Comparison of ENCODE assay signal across 31 mouse cellular contexts in the genomic region with DNA sequence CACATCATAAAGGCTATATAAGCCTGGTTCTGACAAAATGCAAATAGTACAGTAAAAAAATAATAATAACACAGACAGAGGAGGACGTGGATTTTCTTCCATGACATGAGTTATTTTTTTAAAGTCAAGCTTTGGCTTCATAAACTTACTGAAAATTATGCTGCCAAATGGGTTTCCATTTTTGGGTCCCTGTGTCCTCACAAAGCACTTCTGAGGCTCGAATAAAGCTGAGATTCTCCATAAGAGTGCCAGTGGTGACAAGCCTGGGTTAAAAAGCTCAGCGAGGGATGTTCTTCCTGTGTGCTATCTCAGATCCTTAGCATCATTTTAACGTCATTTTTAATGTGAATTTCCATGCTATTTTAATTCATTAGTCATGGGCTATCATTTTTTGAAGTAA.
"Had no signal": no experiment of that assay in that cellular context is flagged by ENCODE, and none has a peak within 500 bp of the region (broad histone marks: within the 10 kb centered on the region; RNA-seq: fewer than 3 reads in every experiment).

No protein-coding gene starts in this region.

- H3K4me2 ChIP-seq: limb, embryonic 12.5 days; limb, embryonic 13.5 days; limb, embryonic 15.5 days; liver, embryonic 11.5 days; liver, embryonic 12.5 days; liver, embryonic 13.5 days; liver, embryonic 15.5 days; lung, embryonic 14.5 days; lung, embryonic 15.5 days; midbrain, embryonic 12.5 days; midbrain, embryonic 13.5 days; midbrain, embryonic 15.5 days had no signal

- DNase-seq: left cerebral cortex, postnatal 4 days; liver; liver, embryonic 13.5 days; liver, postnatal 0 days; lung, adult 18-20 months; lung, adult 2 months; lung, embryonic 14.5 days; lung, postnatal 10 days; lung, postnatal 14 days; lung, postnatal 36 days; lung, postnatal 4 days; midbrain, embryonic 14.5 days had no signal

- H3K27me3 ChIP-seq: limb, embryonic 12.5 days; limb, embryonic 15.5 days; liver, embryonic 12.5 days; liver, embryonic 13.5 days; liver, embryonic 15.5 days; lung, embryonic 15.5 days; megakaryocyte, embryonic 14.5 days; midbrain, embryonic 12.5 days; midbrain, embryonic 13.5 days; midbrain, embryonic 15.5 days had no signal

- ATAC-seq: liver, embryonic 12.5 days; liver, postnatal 0 days; lung, postnatal 0 days; midbrain, embryonic 13.5 days; midbrain, embryonic 15.5 days; midbrain, embryonic 16.5 days had no signal

- H3K27ac ChIP-seq: left cerebral cortex, adult 2 months; limb, embryonic 10.5 days; limb, embryonic 12.5 days; limb, embryonic 13.5 days; limb, embryonic 15.5 days; liver, embryonic 12.5 days; liver, embryonic 13.5 days; liver, embryonic 14.5 days; liver, embryonic 15.5 days; lung, embryonic 15.5 days; macrophage; midbrain, embryonic 10.5 days; midbrain, embryonic 12.5 days; midbrain, embryonic 13.5 days; midbrain, embryonic 15.5 days had no signal

- H3K36me3 ChIP-seq: limb, embryonic 10.5 days; limb, embryonic 12.5 days; limb, embryonic 13.5 days; limb, embryonic 15.5 days; liver, embryonic 12.5 days; liver, embryonic 13.5 days; liver, embryonic 15.5 days; lung, embryonic 15.5 days; midbrain, embryonic 10.5 days; midbrain, embryonic 12.5 days; midbrain, embryonic 13.5 days; midbrain, embryonic 15.5 days had no signal

- H3K9me3 ChIP-seq: limb, embryonic 10.5 days; limb, embryonic 12.5 days; limb, embryonic 13.5 days; limb, embryonic 15.5 days; liver, embryonic 12.5 days; liver, embryonic 13.5 days; liver, embryonic 15.5 days; lung, embryonic 15.5 days; megakaryocyte, embryonic 14.5 days; midbrain, embryonic 10.5 days; midbrain, embryonic 12.5 days; midbrain, embryonic 13.5 days; midbrain, embryonic 15.5 days had no signal

- H3K4me1 ChIP-seq: limb, embryonic 10.5 days; limb, embryonic 12.5 days; limb, embryonic 13.5 days; limb, embryonic 15.5 days; liver, embryonic 12.5 days; liver, embryonic 13.5 days; liver, embryonic 15.5 days; lung, embryonic 15.5 days; megakaryocyte, embryonic 14.5 days; midbrain, embryonic 10.5 days; midbrain, embryonic 12.5 days; midbrain, embryonic 13.5 days; midbrain, embryonic 15.5 days had no signal

- H3K4me3 ChIP-seq: left cerebral cortex, adult 2 months; limb, embryonic 10.5 days; limb, embryonic 12.5 days; limb, embryonic 13.5 days; limb, embryonic 15.5 days; liver, embryonic 12.5 days; liver, embryonic 13.5 days; liver, embryonic 15.5 days; lung, embryonic 15.5 days; megakaryocyte, embryonic 14.5 days; midbrain, embryonic 10.5 days; midbrain, embryonic 12.5 days; midbrain, embryonic 13.5 days; midbrain, embryonic 15.5 days; myocyte had no signal

- H3K9ac ChIP-seq: limb, embryonic 12.5 days; limb, embryonic 13.5 days; limb, embryonic 15.5 days; liver, embryonic 12.5 days; liver, embryonic 13.5 days; liver, embryonic 14.5 days; liver, embryonic 15.5 days; liver, postnatal 0 days; lung, embryonic 14.5 days; lung, embryonic 15.5 days; midbrain, embryonic 12.5 days; midbrain, embryonic 13.5 days; midbrain, embryonic 15.5 days had no signal
